Mouse (Mus musculus) spleen, embryonic (tissue): ENCODE measurements at regions not wholly inside any gene's neighbourhood (a gene's known extent, or its start where the extent isn't known, plus 50 kb on each side); places are given as distances from the start of the nearest gene placed in this dataset.

Source experiments
- CTCF ChIA-PET: fragments of 350-600 bp; sonication (Branson Sonifier 250); formaldehyde crosslinking; loops from one replicate; lab custom pipeline; 2022; lab: Charles Lee

- CTCF ChIA-PET = no interaction called here
Observed at GRCm38 (mm10) chr6:117569576-117570326, 271.2 kb upstream of the Zfp637 start.

GRCm38 (mm10) chr6:117570346-117570745 lies 270.6 kb upstream of the Zfp637 start:
- CTCF ChIA-PET = no interaction called here

GRCm38 (mm10) chr6:117570791-117571190 lies 270.2 kb upstream of the Zfp637 start:
- CTCF ChIA-PET = no interaction called here

GRCm38 (mm10) chr6:117572006-117572405 lies 269.0 kb upstream of the Zfp637 start:
- CTCF ChIA-PET = no interaction called here

DNA sequence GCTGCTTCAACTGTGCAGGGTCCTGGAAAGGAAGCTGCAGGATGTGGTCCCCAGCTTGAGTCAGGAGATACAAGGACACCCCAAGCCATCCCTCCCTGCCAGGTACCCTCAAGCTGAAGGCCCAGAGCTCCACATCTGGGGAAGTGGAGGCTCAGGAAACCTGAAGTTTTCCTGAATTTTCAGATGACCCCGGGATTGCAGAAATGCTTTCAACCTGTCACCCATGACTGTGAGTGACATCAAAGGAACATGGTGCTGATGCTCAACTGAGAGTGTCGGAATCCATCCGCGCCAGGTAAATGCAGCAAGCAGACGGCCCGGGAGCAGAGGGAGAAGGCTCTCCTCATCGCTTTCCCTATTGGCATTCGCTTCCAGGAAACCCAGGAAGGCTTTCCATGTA lies 267.6 kb upstream of the Zfp637 start:
- CTCF ChIA-PET = no interaction called here

GRCm38 (mm10) chr6:117574146-117574545 lies 266.8 kb upstream of the Zfp637 start:
- CTCF ChIA-PET = no interaction called here

DNA sequence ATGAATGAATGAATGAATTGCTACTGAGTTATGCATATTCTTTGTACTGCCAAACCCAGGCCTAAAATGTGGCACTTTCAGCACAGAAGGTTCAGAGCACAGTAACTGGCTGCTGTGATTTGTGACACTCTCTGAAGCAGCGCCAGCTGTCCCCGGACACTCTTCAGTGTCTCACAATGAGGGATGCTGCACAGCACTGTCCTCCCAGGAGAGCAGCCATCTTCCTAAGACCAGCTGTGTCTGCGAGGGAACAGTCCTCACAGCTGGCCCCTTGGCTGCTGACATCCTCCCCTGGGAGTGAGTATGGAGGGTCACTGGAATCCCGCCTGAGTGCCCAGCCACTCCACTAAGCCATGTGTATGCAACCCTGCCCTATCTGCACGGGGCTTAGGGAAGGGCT lies 265.9 kb upstream of the Zfp637 start:
- CTCF ChIA-PET = no interaction called here

- CTCF ChIA-PET = no interaction called here
Observed at GRCm38 (mm10) chr6:117576021-117576420, 265.0 kb upstream of the Zfp637 start.

DNA sequence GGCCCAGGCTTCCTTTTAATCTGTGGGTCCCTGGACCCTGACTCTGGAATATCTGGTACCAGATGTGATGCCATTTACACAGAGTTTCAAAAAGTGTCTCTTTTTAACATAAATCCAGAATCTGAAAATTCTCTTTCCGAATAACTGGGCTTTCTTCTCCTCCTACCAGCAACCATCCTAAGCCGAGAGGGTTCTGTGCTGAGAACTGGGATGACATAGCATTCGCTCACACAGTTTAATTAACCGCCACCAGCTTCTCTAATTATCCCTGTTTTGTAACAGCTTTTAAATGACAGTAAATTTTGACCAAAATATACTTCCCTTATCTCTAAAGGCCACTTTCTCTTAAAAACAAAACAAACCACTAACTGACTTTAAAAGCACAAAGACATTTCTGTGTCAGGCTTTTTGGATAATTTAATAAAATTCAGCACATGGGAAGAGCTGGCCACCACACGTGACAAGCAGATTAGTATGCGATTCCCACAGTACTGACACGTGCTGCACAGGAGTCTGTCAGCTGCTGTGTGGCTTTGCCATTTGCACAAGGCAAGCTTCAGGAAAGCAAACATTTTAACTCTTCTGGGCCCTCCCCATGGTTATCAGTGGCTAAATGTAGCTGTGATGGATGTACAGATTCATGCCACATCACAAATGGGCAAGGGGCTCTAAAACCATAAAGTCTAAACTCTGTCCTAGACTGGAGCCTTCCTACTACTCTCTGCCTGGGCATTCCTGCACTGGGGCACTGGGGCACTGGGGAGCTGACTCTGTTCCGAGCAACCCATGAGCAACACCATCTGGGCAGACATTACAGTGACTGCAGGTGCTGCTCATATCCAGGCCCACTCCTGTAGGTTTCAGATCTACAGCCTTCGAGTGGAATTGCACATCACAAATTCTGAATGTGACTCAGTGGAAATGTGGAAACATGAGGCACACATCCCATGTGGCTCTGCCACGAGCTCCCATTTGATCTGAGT lies 263.1 kb upstream of the Zfp637 start:
- CTCF ChIA-PET = no interaction called here

- CTCF ChIA-PET = no interaction called here
Observed at GRCm38 (mm10) chr6:117580951-117581350, 260.0 kb upstream of the Zfp637 start.

DNA sequence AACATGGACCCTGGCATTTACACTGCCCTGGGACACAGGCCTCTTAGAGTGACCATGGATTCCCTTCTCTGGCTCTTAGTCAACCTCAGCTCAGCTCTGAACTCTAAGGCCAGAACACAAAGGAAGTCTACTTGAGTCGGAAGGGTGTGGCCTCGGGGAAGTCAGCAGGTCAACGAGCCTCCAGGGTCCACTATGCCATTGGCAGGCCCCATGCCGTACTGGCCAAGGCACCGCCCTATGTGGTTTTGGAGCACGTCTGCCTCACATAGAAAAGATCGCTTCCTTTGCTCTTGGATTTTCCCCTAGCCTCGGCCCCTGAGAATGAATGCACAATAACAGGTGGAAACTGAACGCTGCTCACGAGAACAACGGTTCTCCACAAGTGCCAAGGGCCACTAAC lies 257.9 kb upstream of the Zfp637 start:
- CTCF ChIA-PET = no interaction called here

DNA sequence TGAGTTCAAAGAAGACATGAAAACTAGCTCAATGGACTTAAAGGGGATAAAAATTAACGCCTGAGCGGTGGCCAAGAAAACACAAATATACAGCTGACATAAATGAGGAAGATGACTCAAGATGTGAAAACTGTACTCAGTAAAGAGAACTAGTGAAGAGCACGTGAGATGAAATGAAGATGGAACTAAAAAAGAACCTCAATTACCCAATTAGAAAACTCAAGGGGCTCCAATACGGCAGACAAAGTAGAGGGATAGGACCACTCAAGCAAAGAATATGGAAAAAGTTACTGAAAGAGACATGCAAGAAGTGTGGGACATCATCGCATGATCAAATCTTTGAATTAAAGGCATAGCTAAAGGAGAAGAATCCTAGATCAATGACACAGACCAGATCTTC lies 256.4 kb upstream of the Zfp637 start:
- CTCF ChIA-PET = no interaction called here

- CTCF ChIA-PET = no interaction called here
Observed at GRCm38 (mm10) chr6:117596166-117596840, 244.7 kb upstream of the Zfp637 start.

DNA sequence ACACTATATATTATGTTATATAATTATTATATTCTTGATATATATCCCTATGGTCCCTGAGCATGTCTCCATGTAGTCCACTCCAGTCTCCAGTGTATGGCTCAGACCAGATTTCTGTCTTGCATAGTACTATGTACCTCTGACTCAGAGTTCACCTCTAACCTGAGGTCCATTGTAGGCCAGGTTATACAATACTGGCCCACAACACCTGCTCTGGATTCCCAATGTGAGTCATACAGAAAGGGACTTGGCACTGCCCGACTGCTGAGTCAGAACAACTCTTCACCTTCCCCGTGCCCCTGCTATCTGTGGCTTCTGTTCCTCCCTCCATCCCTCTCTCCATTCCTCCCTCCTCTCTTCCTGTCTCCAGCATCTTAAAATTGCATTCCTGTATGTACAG lies 236.1 kb upstream of the Zfp637 start:
- CTCF ChIA-PET = no interaction called here

DNA sequence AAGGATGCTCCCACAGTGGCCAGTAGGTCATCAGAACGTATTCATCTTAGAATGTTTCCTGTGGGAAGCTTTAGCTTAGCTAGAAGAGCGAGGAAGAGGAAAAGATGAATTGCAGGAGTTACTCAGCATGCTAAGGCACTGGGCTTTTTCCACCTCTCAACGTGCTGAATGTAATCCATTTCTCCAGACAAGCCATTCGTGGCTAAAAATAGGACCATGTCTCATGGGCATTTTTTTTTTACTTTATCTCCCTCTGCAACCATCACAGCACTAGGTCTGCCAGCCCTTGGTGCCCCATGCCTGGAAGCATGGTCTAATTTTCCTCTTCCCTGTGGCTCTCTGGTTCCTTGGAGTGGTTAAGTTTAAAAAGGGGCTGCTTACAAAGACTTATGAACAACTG lies 235.3 kb upstream of the Zfp637 start:
- CTCF ChIA-PET = no interaction called here

GRCm38 (mm10) chr6:117606211-117606610 lies 234.8 kb upstream of the Zfp637 start:
- CTCF ChIA-PET = no interaction called here

DNA sequence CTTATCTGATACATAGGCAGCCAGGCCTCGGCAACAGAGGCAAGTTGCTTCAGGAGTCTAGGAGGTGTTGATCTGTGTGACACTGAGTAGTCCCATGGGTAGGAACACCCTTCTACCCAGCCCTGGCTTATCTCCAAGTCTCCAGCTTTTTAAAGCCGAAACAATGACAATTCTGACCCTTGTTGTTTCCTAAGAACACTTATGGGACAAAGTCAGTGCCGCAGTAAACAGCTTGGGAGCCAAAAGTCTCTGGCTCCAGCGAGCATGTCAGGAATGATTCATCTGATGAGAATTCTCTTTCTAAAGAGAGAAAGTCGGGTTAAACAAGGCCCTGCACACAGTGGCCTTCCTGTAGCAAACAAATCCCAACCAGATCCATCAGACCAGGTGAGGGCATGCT lies 234.0 kb upstream of the Zfp637 start:
- CTCF ChIA-PET = no interaction called here

GRCm38 (mm10) chr6:117609476-117610404 lies 231.2 kb upstream of the Zfp637 start:
- CTCF ChIA-PET = no interaction called here

DNA sequence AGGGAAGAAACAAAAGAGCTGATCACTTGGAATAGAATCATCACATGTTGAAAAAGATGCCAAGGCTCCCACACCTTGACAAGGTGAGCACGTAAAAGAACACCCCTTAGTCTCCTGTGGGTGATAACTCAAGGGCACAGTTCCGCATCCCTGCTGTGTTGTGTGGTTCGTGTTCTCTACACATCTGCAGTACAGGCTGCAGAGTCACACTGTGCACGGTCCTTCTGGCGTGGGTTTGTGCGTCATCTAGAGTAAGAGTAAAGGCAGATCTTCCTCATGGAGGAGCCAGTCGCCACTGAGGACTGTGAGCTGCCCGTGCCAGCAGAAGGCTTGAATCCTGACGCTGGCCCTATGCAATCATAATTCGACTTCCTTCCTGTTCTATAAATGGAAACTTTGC lies 229.7 kb upstream of the Zfp637 start:
- CTCF ChIA-PET = no interaction called here

DNA sequence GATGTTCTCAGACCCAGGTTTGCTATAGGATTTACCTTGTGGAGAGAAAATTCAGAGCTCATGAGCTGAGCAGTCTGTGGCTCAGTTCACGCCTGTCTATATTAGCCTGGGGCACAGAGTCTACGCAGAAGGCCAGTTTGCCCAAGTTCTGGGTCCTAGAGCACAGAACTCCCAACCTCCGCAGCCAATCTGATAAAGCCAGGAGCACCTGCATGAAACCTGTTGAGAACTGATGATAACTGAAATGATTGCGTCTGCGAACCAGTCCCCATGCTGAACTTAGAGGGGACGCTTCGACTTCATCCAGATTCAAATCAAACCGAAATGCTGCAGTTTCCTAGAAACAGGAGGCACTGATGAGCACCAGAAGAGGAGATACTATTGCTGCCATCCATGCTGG lies 229.0 kb upstream of the Zfp637 start:
- CTCF ChIA-PET = no interaction called here

- CTCF ChIA-PET = no interaction called here
Observed at GRCm38 (mm10) chr6:117612421-117612820, 228.6 kb upstream of the Zfp637 start.
